Mouse (Mus musculus): Measurements from ENCODE around the gene Sppl2b. TPM values are rescaled to one million over a fixed set of nuclear protein-coding genes. Genes with fewer than 3 reads are reported as not detected.

Gene Sppl2b
- polyA plus RNA-seq (2012; ENCODE audit: low replicate concordance): 75.7 and 79.0 TPM in 2 replicates

DNA sequence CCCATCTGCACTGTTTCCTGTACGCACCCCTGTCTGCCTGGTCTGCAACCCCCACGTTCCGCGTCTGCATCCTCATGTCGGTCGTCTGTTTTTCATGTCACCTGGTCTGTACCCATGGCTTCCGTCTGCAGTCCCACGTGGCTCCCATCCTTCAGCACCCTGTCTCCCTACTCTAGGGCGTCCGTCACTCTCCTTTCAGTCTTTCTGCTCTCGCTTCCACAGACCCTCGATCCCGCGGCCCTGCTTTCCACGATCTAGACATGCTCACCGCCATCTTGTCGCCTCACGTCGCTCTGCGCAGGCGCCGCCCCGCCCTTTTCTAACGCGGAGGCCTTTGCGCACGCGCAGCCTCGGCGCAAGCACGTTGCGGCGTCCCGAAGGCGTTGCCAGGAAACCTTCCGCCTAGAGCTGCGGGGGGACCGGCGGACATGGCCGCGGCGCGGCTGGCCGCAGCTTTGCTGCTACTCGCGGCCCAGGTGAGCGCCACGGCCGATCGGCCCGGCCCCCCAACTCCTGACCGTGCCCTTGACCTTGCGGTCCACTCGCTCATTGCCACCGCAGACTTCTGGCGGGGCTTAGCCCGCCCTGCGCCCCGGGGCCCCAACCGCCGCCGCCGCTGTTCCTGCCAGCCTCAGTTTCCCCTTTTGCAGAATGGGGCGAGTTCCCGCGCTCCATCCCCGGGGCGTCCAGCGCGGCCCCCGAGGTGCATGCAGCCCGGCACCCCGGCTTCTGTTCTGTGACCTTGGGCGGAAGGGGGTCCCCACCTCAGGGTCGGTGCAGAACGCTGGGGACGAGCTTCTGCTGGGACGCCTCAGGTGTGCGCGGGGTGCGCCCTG, at the start of gene Sppl2b, which contains the start of gene Lsm7:
TSS of gene Sppl2b (plus strand) at position 363 of the 836 bp plus-strand sequence.
TSS of gene Lsm7 (minus strand) at position 297 of the 836 bp plus-strand sequence.

DNA sequence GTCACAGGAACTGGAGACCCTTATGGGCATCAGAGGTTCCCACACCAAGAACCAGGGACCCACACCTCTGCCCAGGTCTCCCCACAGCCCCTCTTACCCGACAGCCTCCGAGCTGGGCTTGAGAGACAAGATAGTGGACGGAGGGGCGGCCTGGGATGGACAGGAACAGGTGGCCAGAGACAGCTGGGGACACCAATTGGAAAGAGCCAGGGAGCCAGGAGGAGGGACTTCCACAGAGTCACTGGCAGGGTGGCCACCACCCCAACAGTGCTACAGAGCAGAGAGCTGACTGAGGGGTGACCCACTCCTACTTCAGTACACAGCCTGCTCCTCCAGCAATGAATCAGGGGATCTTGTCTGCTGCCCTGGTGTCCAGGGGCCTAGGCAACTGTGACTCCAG, 41.7 kb upstream of the Sppl2b start, which contains the start of gene Jsrp1:
TSS of gene Jsrp1 (minus strand) at position 133 of the 400 bp plus-strand sequence.

DNA sequence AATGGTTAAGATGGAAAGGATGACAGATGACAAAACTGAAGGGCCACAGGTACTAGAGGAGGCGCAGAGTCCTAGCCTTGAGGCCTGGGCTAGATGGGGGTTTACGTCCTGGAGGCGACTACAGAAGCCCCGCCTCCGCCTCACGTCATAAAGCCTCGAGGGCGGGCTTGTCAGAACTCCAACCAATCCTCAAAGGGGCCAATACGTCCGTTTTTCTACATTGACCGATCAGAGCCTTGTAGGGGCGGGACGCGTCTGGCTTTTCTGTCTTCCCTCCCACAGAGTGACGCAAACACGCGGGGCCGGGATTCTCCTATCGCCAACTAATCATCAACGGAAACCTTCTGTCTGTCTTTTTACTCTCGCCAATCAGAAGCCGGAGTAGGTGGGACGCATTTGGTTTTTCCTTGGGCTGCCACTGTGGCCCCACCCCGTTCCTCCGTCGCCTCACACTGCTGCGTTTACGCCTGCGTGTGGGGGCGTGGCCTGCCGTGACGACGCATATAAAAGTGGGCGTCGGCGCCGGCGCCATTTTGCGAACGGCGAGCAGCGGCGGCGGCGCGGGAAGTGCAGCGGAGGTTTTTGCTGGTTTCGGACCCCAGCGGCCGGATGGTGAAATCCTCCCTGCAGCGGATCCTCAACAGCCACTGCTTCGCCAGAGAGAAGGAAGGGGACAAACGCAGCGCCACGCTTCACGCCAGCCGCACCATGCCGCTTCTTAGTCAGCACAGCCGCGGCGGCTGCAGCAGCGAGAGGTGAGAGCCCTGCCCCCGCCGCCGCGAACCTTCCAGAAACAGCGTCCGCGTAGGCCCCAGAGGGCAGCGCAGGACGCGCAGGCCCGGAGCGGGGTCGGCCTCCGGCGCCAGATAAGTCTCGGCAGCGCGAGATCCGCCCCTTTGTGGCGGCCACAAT, 28.7 kb upstream of the Sppl2b start, which contains the start of gene Oaz1:
TSS of gene Oaz1 (plus strand) at position 506 of the 912 bp plus-strand sequence.

DNA sequence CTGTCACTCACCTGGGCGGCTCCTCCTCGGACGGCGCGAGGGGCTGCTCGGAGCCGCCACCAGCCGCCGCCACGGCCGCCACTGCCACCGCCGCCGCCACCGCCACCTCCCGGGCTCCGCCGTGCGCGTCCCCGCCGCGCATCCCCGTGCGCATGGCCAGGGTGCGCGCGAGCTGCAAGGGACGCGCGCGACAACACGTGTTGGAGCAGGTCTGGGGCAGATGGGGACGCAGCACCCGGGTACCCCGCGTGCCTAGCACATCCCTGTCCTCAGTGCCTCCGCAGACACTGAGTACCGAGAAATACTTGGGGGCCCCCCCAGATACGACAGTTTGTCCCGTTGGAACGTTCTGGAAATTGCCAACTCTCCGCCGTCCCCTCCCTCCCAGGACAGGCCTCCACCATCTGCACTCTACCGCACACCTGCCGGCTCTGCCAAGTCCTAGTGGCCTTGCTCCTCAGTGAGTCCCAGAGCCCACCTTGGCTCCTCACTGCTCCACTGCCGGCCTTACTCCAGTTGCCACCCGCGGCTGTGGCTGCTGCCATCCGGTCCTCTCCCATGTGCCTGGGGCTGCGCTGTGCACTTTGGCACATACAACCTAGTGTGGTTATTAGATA, 11.0 kb upstream of the Sppl2b start, which contains the start of gene Lingo3:
TSS of gene Lingo3 (minus strand) at position 109 of the 617 bp plus-strand sequence.

DNA sequence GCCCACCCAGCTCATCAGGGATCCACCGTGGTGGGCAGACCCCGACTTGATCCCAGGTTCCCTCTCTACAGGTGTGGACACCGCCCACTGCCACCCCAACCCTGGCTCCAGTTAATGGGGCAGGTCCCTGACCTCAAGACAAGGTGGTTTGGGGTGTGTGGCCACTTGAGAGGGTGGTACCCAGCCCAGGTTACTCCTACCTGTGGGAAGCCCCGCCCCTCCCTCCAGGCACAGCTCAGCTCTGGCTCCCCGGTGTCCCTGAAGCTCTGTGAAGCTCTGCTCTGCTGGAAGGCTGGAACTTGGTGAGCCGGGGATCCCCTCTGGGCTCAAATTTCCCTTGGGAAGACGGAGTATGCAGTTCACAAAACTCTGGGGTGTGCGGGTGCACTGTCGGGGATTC, 16.5 kb downstream of the Sppl2b start, which contains the start of gene Tmprss9:
TSS of gene Tmprss9 (plus strand) at position 268 of the 400 bp plus-strand sequence.

DNA sequence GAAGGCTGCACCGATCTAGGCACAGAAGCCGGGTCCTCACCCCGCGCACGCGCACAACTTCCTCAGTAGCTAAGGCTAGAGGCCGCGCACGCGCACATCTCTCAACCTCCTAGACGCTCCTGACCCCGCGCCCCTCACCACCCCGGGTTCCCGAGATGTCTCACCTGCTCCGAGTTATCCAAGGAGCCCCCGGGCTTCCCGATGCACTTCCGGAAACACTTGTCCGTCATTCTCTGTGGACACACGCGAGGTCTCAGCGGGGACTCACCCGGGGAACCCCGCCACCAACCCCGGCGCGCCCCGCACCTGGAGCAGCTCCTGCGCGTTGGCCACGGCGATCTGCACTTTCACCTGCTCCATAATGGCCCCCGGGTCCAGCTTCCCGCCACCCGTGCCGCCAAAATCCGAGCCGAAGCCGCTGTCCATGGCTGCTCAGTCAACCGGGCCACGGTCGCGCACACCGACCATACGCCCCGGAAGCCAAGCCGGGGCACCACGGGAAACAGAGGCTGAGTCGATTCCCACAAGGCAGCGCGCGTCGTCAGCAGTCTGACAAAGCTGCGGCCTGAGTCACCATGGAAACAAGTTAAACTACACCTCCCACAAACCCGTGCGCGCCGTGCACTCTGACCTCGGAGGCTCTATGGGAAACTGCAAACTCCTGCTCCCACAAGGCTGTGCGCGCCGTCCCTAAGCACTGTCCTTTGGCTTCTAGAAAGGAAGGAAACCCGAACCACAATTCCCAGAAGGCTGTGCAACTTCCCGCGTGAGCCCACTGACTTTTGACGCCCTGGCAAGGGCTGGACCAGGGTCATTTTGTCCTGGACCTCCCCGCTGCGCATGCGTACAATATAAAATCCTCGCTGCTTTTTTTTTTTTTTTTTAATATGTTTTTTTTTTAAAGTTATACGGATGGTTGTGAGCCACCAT, 45.5 kb downstream of the Sppl2b start, which contains the start of gene Timm13:
TSS of gene Timm13 (minus strand) at position 652 of the 930 bp plus-strand sequence.

DNA sequence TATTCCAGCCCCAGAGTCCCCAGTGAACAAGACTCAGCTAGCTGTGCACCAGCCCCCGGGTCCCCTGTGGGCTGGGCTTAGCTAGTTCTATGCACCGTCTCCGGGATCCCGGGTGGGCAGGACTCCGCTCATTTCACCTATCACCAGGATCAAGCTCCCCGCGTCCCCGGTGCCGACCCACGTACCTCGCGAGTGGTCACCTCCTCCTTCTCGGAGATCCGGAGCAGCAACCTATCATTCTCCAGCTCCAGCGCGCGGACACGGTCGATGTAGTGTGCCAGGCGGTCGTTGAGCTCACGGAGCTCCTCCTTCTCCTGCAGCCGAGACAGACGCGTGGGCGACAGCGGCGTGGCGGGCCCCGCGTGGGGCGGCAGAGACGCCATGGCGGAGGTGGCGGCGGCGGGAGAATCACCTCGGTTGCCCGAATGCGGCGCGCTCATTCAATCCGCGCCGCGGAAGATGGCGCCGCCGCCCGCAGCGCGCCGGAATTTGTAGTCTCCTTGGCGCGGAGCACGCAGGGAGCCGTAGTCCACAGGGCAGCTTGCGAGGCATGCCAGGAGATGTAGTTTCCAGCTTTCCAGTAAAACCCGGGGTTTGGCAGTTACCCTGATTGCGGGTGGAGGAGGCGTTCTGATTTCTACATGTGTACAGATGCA, 62.8 kb downstream of the Sppl2b start, which contains the start of gene Lmnb2:
TSS of gene Lmnb2 (minus strand) at position 467 of the 656 bp plus-strand sequence.

Other genes starting within 250 kb of the Sppl2b start
- gene Gm49322, start 249.3 kb upstream of the Sppl2b start, polyA plus RNA-seq (2012; ENCODE audit: low replicate concordance): 0.94 and 4.2 TPM in 2 replicates
- 480 and 641 TPM in 2 replicates for gene Csnk1g2, start 232.4 kb upstream of the Sppl2b start, polyA plus RNA-seq (2012; ENCODE audit: low replicate concordance)
- 79.6 and 100 TPM in 2 replicates for gene Btbd2, start 198.2 kb upstream of the Sppl2b start, polyA plus RNA-seq (2012; ENCODE audit: low replicate concordance)
- gene Mknk2, start 177.2 kb upstream of the Sppl2b start, polyA plus RNA-seq (2012; ENCODE audit: low replicate concordance): 710 and 986 TPM in 2 replicates
- 101 and 135 TPM in 2 replicates for gene Mob3a, start 153.3 kb upstream of the Sppl2b start, polyA plus RNA-seq (2012; ENCODE audit: low replicate concordance)
- gene Izumo4, start 153.1 kb upstream of the Sppl2b start, polyA plus RNA-seq (2012; ENCODE audit: low replicate concordance): 65.5 and 73.9 TPM in 2 replicates
- 42.2 and 65.5 TPM in 2 replicates for gene Ap3d1, start 113.0 kb upstream of the Sppl2b start, polyA plus RNA-seq (2012; ENCODE audit: low replicate concordance)
- 80.4 and 136 TPM in 2 replicates for gene Dot1l, start 100.1 kb upstream of the Sppl2b start, polyA plus RNA-seq (2012; ENCODE audit: low replicate concordance)
- 321 and 932 TPM in 2 replicates for gene Sf3a2, start 57.1 kb upstream of the Sppl2b start, polyA plus RNA-seq (2012; ENCODE audit: low replicate concordance)
- gene Plekhj1, start 56.6 kb upstream of the Sppl2b start, polyA plus RNA-seq (2012; ENCODE audit: low replicate concordance): 209 and 238 TPM in 2 replicates
- 1.1 and 3.0 TPM in 2 replicates for gene Amh, start 50.0 kb upstream of the Sppl2b start, polyA plus RNA-seq (2012; ENCODE audit: low replicate concordance)
- not detected in 2 replicates for gene Jsrp1, start 41.8 kb upstream of the Sppl2b start, polyA plus RNA-seq (2012; ENCODE audit: low replicate concordance)
- gene Oaz1, start 28.6 kb upstream of the Sppl2b start, polyA plus RNA-seq (2012; ENCODE audit: low replicate concordance): 1,467 and 1,742 TPM in 2 replicates
- gene Lingo3, start 11.2 kb upstream of the Sppl2b start, polyA plus RNA-seq (2012; ENCODE audit: low replicate concordance): 0.04 TPM in 1 of 2 replicates, not detected in the other
- gene Lsm7, start 66 bp upstream of the Sppl2b start, polyA plus RNA-seq (2012; ENCODE audit: low replicate concordance): 51.6 and 117 TPM in 2 replicates
- not detected in 2 replicates for gene Tmprss9, start 16.6 kb downstream of the Sppl2b start, polyA plus RNA-seq (2012; ENCODE audit: low replicate concordance)
- gene Timm13, start 45.7 kb downstream of the Sppl2b start, polyA plus RNA-seq (2012; ENCODE audit: low replicate concordance): 115 and 162 TPM in 2 replicates
- 14.5 and 18.6 TPM in 2 replicates for gene Lmnb2, start 63.0 kb downstream of the Sppl2b start, polyA plus RNA-seq (2012; ENCODE audit: low replicate concordance)
- gene Gadd45b, start 74.8 kb downstream of the Sppl2b start, polyA plus RNA-seq (2012; ENCODE audit: low replicate concordance): 32.8 and 53.4 TPM in 2 replicates
- gene Gng7, start 159.7 kb downstream of the Sppl2b start, polyA plus RNA-seq (2012; ENCODE audit: low replicate concordance): 0.51 and 0.75 TPM in 2 replicates
- gene Diras1, start 170.4 kb downstream of the Sppl2b start, polyA plus RNA-seq (2012; ENCODE audit: low replicate concordance): not detected in 2 replicates
- gene Slc39a3, start 182.2 kb downstream of the Sppl2b start, polyA plus RNA-seq (2012; ENCODE audit: low replicate concordance): 20.4 and 23.3 TPM in 2 replicates
- 104 and 170 TPM in 2 replicates for gene Sgta, start 204.9 kb downstream of the Sppl2b start, polyA plus RNA-seq (2012; ENCODE audit: low replicate concordance)
- gene Thop1, start 214.8 kb downstream of the Sppl2b start, polyA plus RNA-seq (2012; ENCODE audit: low replicate concordance): 20.3 and 22.9 TPM in 2 replicates
- gene Creb3l3, start 243.6 kb downstream of the Sppl2b start, polyA plus RNA-seq (2012; ENCODE audit: low replicate concordance): 0.24 and 0.30 TPM in 2 replicates